Mouse (Mus musculus): ENCODE data around the gene Blvrb. TPM values are rescaled to one million over a fixed set of nuclear protein-coding genes. Genes with fewer than 3 reads are reported as not detected.

Gene Blvrb
- total RNA-seq (2021), result 10 to 100 TPM; 30.1 to 30.5 TPM

DNA sequence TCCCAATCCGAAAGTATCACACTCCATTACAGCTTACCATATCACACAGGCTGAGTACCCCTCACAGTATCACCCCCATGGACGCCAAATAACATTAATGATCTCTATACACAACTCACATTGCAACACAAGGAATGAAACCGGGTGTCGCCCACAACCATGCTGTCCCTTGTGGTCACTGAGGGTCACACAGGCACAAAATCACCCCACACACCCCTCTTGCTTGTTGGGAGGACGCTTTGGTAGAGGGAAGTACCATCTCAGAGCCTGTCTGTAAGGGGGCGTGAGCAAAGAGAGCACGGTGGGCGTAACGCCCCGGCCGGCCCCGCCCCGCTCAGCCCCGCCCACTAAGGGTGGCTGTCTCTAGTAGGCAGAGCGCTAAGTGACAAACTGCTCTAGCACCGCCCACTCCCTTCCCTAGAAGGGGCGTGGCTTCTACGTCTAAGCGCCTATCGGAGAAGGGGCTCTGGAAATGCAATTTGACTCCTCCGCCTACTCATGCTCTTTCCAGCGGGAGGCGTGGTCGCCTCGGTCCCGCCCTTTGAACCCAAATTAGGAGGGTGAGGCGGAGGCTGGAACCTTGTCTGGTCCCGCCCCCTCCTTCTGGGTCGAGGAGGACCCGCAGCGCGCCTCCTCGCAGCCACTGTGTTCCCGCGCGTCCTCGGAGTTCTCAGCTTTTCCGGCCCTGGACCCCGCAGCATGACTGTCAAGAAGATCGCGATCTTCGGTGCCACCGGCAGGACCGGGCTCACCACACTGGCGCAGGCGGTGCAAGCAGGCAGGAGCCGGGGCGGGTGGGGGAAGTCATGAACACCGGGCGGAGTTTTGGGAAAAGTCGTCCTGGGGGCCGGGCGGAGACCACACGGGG is at the start of gene Blvrb, which contains the start of gene Sptbn4:
Blvrb (plus strand) TSS at position 560 of the 868 bp plus-strand sequence.
Sptbn4 (minus strand) TSS at position 268 of the 868 bp plus-strand sequence.
- intact Hi-C loops (cut with DNase I), result loop anchor here (2.0 to 5.0 kb wide), 4 partner anchors 25 to 110 kb away; partner anchors contain the start of genes Ltbp4 and Sertad3

DNA sequence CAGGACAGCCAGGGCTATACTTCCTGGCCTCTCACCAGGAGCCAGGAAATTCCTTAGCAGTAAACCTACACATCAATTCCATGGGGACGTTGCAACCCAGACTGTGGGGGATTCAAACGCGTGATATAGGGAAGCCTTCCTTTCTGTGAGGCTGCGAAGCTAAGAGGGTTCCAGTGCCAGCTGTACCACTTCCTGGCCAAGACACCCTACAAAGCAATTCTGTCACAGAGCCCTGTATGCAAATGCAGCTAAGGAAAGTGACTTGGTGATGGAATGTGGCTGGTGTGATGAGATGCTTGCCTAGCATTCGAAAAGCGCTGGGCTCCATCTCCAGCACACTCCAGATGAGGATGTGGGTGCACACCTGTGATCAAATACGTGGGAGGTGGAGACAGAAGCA is 47.2 kb upstream of the Blvrb start:
- no peak for DNase-seq (ENCODE audit: low spot score)
- intact Hi-C loops (cut with DNase I), result loop anchor here (5.0 kb wide), 1 partner anchor 63 kb away; the partner anchor contains the start of gene Ltbp4

More for the DNA sequence above, at the start of gene Blvrb, which contains the start of gene Sptbn4:
- DNase-seq (ENCODE audit: low spot score), result peak; percentile 99

DNA sequence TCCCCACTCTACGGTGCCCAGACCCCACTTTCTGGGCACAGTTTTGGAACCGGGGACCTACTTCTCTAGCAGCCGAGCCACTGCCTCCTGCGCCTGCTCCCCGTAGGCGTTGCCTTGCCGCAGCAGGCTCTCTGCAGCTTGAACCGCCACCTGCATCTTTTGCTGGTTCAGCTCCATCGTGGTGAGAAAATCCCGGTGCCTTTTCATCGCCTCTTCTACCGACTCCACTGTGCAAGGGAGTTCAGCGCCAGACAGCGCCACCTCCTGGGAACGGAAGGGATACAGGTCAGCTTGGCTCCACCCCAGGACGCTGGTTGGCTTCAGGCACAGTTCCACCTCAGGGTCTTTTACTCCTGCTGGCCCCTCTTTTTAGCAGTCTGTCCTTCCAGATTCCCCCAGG is 45.1 kb upstream of the Blvrb start:
- intact Hi-C loops (cut with DNase I), result loop anchor here (5.0 kb wide), 1 partner anchor 65 kb away; the partner anchor contains the start of gene Ltbp4
- no peak for DNase-seq (ENCODE audit: low spot score)

DNA sequence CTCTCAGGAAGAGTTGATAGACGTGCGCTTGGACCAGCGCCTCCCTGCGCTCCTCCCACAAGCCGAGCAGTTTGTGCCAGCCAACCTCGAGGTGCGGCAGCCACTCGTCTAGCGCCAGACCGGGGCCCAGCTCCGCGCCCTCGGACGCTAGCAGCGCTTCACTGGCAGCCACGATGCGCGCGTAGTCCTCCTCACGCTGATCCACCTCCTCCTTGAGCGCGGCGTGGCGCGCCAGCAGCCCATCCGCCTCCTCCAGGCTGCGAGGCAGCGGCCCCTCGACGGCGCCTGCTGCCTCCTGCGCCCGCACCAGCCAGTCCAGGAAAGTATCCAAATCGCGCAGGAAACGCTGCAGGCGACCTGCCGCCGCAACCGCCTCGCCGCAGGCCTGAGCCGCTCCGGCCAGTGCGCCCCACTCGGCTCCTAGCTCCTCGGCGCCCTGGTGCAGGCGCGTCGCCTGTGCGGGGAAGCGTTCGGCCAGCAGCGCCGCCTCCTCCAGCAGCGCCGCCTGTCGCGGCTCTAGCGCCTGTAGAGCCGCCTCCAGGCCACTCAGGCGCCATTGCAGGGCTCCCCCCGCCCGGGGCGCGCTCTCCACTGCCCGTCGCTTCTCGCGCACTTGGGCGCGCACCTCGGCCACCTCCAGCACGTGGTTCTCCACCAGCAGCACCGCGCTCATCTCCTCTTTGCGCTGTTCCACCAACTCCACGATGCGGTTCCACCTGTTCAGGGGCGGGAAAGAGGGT is 43.4 kb upstream of the Blvrb start:
- intact Hi-C loops (cut with DNase I), result loop anchor here (5.0 kb wide), 1 partner anchor 67 kb away; the partner anchor contains the start of gene Ltbp4
- no peak for DNase-seq (ENCODE audit: low spot score)

DNA sequence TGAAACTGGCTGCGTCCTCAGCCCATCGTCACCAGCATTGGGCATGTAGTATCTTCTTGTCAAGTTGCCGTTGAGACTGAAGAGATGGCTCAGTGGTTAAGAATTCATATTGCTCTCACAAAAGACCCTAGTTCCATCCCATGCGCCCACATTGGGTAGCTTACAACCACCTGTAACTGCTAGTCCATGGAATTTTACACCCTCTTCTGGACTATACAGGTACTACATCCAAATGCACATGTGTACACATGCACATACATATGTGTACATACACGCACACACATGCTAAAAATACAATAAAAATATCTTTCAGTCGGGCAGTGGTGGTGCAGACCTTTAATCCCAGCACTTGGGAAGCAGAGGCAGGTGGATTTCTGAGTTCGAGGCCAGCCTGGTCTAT is 41.3 kb upstream of the Blvrb start:
- intact Hi-C loops (cut with DNase I), result loop anchor here (5.0 kb wide), 1 partner anchor 111 kb away; no protein-coding TSS in a partner anchor
- no peak for DNase-seq (ENCODE audit: low spot score)

DNA sequence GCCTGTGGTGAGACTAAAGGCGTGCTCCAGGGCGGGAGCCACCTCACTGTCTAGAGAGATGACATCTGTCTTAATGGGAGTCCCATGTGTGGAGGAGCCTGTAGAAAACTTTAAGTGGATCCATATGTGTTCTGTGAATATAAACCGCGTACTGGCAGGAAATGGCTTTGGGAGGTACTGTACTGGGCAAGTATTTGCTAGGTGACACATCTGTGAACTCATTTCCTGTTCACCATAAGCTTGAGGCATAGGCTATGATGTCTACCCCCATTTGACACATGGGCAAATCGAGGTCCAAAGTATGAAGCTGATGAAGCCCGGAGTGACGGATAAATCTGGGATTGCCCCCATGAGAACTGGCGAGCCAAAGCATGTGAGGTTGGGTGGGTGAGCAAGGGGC is 40.0 kb upstream of the Blvrb start:
- intact Hi-C loops (cut with DNase I), result loop anchor here (5.0 kb wide), 1 partner anchor 109 kb away; no protein-coding TSS in a partner anchor
- no peak for DNase-seq (ENCODE audit: low spot score)

DNA sequence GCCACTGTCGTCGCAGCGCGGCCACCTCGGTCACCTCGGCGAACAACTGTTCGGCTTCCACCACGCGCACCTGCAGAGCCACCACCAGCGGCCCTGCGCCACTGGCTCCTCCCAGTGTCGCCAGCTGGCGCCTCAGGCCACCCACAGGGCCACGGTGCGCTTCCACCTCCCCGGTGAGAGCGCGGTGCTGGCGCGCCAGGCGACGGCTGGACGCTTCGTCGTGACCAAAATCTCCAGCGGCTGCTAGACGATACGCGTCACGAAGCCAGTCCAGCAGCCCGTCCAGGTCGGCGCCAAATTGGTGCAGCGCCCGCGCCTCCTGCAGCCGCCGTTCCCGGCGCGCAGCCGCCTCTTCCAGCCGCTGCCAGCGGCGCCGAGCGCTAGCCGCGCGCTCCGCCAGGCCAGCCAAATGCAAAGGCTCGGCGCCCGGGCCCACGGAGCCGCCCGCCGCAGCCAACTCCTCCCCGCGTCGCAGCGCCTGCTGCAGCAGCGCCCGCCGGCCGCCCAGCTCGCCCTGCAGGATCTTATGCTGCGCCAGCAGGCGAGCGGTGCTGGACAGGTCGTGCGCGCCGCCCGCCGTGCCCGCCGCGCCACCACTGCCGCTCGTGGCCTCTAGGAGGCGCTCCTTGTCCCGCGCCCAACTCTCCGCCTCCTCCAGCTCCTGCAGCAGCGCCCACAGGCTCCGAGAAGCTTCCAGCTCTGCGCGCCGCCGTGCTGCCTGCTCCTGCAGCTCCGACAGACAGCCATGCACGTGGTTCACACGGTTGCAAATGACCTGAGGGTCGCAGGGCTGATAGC is 39.2 kb upstream of the Blvrb start:
- intact Hi-C loops (cut with DNase I), result loop anchor here (5.0 kb wide), 1 partner anchor 109 kb away; no protein-coding TSS in a partner anchor

DNA sequence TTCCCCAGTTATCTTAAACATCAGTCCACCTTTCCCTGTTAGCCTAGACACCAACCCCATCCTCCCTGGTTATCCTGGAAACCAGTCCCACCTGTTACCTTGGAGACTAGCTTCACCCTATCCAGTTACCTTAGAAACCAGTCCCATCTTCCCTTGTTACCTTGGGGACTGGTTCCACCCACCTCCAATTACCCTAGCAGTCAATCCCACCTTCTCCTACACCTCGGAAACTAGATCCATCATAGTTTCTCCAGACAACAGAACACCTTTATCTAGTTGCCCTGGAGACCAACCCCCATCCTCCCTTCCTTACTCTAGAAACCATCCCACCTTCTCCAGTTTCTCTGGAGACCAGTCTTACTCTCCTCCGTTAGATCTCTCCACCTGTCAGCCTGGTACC is 30.6 kb upstream of the Blvrb start:
- intact Hi-C loops (cut with DNase I), result no loop called here
- DNase-seq (ENCODE audit: low spot score), result no peak

More for the DNA sequence above, 39.2 kb upstream of the Blvrb start:
- DNase-seq (ENCODE audit: low spot score), result peak; percentile 18

DNA sequence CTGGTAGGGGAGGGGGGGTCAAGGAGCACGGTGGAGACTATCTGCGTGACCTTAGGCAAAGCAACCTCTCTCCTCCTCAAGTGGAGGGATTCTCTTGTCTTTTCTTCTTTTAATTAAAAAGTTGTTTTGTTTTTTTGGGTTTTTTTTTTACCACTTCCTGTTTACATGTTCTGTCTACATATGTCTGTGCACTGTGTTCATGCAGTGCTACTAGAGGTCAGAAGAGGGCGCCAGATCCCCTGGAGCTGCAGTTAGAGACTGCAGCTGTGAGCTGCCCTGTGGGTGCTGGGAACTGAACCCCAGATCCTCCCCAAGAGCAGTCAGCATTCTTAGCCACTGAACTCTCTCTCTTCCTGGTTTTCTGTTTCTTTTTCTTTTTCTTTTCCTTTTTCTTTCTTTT is 28.7 kb upstream of the Blvrb start:
- intact Hi-C loops (cut with DNase I), result no loop called here
- no peak for DNase-seq (ENCODE audit: low spot score)

DNA sequence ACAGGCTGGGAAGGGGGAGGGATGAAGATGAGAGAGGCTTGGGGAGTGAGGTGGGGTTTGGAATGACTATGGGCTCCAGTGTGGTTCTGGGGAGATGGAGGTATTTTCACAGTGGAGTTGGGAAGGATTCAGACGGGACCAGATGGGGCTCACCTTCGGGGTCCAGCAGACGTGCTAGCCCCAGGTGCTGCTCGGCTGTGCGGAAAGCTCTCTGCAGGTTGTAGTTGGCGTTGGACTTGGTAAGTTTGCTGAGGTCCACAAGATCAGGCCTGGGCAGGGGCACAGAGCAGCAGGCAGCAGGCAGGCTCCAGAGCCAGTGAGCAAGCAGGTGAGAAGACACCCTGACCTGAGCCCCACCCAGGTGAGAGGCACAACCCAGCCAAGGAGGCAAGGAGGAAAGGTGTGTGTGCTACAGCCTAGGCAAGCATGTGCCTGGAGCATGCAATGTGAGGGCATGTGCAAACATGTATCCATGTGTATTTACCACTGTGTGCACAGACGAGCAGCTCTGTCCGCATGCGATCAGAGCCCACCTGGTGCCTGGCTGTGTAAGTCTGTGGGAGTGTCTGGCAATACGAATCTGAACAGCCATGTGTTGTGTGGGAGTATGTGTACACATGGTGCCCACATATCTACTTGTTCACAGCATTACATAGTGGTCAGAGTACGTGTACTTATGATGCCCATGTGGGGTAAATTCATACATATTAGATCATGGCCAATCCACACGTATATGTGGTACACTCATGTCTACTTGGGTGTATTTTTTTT is 24.0 kb upstream of the Blvrb start:
- intact Hi-C loops (cut with DNase I), result no loop called here
- no peak for DNase-seq (ENCODE audit: low spot score)

DNA sequence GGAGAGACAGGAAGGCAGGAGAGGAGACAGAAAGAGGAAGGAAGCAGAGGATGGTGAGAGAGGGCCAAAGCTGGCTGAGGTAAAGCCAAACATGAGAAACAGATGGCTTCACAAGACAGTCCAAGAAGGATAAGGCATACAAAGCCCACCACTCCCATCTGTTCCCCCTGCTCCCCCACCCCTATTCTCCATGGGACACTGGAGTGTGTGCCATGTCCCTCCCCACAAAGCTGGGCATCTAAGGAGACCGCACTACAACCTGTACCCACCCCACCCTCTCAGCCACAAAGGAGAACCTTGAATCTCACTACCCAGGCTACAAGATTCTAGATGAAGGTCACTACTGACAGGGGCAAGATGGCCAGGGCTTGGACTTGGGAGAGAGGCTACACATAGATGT is 20.4 kb upstream of the Blvrb start:
- DNase-seq (ENCODE audit: low spot score), result no peak
- intact Hi-C loops (cut with DNase I), result no loop called here

DNA sequence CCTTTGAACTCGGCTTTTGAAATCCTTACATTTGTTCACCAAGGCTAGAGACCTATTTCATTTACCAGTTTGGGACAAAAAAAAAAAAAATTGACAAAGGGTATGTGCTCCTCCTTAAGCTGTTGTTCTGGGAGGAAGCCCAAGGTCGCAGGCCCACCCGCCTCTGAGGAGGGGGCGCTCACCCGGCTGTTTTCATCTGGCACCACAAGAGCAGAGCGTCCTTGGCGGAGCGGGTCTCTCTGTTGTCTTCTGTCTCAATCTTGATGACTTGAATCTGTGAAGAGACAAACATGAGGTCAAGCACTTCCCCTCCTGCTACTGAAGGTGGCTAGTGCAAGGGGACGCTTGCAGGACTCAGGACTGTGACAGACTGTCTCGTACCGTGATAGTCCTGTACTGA is 19.8 kb upstream of the Blvrb start:
- DNase-seq (ENCODE audit: low spot score), result no peak
- intact Hi-C loops (cut with DNase I), result no loop called here

DNA sequence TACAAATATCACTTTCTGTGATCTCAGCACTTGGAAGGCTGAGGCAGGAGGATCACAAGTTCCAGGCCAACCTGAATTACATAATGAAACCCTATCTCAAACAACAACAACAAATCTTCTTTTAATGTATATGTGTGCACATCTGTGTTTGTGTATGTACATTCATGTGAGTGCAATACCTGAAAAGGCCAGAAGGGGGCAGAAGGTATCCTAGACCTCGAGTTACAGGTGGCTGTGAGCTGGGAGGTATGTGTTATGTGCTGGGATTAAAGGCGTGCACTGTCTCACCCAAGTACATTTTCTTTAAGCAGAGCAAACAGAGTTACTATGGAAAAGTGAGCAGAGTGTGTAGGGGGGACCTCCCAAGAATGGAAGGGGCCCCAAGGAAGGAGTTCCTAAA is 18.6 kb upstream of the Blvrb start:
- no peak for DNase-seq (ENCODE audit: low spot score)
- intact Hi-C loops (cut with DNase I), result no loop called here

DNA sequence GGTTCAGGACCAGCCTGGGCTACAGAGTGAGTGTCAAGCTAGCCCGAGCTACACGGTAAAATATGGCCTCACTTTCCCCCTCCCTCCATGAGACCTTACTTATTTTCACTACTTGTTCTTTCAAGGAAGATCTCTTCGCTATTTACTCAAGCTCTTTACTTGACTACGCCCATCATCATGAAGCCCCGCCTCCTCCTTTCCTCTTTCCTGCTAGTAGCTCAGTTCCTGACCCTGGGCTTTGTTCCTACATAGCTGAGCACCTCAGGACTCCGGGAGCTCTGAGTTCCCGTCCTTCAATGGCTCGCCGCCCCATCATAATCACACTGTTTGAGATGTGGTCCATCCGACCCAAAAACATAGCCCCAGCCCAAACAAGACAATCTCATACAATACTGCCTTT is 14.4 kb upstream of the Blvrb start:
- intact Hi-C loops (cut with DNase I), result no loop called here
- DNase-seq (ENCODE audit: low spot score), result no peak

DNA sequence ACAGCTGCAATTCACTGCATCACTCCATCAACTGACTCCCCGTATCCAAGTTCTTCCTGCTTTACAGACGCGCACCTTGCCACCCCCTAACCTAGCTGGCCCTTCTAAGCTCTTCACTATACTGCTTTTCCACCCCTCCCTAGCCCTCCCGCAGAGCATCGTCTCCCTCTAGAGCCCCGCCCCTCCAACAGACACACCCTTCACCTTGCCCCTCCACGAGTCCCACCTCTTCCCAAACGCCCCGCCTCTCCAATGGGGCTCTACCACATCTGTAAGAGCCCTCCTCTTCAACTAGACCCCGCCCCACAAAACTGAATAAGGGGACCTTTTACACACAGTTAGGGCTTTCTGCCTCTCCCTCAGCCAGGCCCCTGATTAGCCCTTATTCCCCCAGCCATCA is 14.0 kb upstream of the Blvrb start:
- no peak for DNase-seq (ENCODE audit: low spot score)
- intact Hi-C loops (cut with DNase I), result no loop called here

DNA sequence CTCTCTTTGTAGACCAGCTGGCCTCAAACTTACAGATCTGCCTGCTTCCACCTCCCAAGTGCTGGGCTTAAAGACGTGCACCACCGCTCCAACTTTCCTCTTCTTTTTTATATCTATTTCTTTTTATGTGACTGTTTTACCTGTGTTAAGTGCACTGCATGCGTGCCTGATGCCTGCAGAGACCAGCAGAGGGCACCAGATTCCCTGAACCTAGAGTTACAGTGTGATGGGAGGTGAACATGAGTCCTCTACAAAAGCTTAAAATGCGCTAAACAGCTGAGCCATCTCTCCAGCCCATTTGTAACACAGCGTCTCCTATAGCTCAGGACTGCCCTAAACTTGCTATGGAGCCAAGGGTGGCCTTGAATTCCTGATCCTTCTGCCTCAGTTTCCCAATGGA is 10.2 kb upstream of the Blvrb start:
- intact Hi-C loops (cut with DNase I), result no loop called here
- no peak for DNase-seq (ENCODE audit: low spot score)

DNA sequence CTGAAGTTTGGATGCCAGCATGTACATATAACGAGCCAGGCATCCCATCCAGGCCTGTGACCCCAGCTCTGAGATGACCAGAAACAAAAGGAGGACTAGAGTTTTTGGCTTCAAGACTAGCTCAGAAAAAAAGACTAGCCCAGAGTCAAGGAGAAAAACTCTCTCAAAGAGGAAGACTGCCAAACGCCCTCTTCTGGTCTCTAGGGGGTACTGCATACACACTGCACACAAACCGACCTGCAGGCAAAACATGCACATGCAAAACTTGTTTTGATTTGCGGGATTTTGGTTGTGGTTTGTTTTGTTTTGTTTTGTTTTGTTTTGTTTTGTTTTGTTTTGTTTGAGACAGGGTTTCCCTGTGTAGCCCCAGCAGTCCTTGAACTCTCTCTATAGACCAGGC is 7.8 kb upstream of the Blvrb start:
- intact Hi-C loops (cut with DNase I), result no loop called here
- DNase-seq (ENCODE audit: low spot score), result no peak

DNA sequence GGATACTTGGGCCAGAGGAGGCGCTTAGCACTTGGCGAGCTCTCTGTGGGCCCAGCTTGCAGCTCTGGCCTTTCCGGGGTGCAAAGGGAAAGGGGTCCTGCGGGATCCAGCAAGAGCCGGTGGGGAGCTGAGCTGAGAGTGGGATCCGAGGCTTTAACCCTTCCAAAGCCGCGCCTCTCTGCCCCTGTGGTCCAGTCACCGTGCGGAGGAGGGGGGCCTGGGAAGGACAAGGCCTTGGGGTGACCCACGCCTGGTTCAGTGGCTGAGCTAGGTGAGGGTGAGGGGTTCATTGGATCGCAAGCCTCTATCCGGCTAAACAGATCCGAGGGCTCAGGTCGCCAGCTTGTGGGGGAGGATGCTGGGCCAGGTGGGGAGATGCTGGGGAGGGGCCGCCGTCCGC is 1.7 kb upstream of the Blvrb start:
- no peak for DNase-seq (ENCODE audit: low spot score)
- intact Hi-C loops (cut with DNase I), result loop anchor here (5.0 kb wide), 3 partner anchors 61 to 109 kb away; partner anchors contain the start of gene Ltbp4
